Mouse (Mus musculus) mammary gland, adult 2 months (tissue): ENCODE measurements around the gene Trim14. TPM values are rescaled to one million over a fixed set of nuclear protein-coding genes. Genes with fewer than 3 reads are reported as not detected.

Source experiments
- polyA plus RNA-seq: library from polyadenylated mRNA; depleted of rRNA; stranded (reverse); fragments of >200 nt; gene quantifications from 2 replicates; pipeline ENCODE4 v1.2.3, GENCODE M21; 2012; ENCODE audit warnings: low replicate concordance; rRNA removed

Gene Trim14
- polyA plus RNA-seq, result 11.0 and 54.5 TPM in 2 replicates

GRCm38 (mm10) chr4:46535840-46536361 is at the start of gene Trim14:
Gene Trim14, minus strand, starts transcription at chr4:46536141.

GRCm38 (mm10) chr4:46489028-46489925 is 46.7 kb downstream of the Trim14 start, which contains the start of gene Nans:
Gene Nans, plus strand, starts transcription at chr4:46489248.

DNA sequence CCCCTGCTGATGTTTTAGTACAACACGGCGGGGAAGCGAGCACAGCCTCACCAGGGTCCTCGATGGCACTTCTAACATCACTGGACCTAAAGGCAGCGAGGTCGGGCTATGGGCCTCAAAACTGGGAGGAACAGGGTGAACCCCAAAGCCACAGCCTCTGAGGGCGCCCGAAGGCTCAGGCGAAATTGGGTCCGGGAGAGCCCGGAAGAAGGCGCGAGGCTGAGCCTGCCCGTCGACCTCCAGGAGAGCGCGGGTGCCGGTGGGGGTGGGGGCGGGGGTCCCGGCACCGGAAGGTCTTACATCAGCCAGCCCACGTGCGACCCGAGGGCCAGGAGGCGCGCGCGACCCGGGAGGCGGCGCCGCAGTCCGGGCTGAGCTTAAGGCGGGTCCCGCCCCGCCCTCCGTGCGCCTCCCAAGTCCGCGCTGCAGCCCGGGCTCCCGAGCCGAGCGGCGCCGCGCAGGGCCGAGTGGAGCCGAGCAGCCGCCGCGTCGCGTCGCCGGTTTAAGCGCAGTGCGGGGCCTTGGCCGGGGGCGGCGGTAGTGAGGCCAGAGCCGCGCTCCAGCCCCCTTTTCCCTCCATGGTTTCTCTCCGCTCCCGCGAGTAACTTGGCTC is 85.3 kb downstream of the Trim14 start, which contains the start of gene Anp32b:
Gene Anp32b (plus strand): TSS at position 384 of the 613 bp plus-strand sequence.

Other genes with a start within 250 kb of the Trim14 start
- gene Foxe1, start 192.5 kb downstream of the Trim14 start, polyA plus RNA-seq, result 0.04 TPM in 1 of 2 replicates, not detected in the other
- gene Trmo, start 146.7 kb downstream of the Trim14 start, polyA plus RNA-seq, result 5.5 and 6.4 TPM in 2 replicates
- gene Hemgn, start 122.6 kb downstream of the Trim14 start, polyA plus RNA-seq, result 0.09 TPM in 1 of 2 replicates, not detected in the other
- 7.1 and 35.1 TPM in 2 replicates for gene Anp32b, start 85.2 kb downstream of the Trim14 start, polyA plus RNA-seq
- 22.9 and 23.7 TPM in 2 replicates for gene Nans, start 46.9 kb downstream of the Trim14 start, polyA plus RNA-seq
- 27.9 and 67.4 TPM in 2 replicates for gene Coro2a, start 66.1 kb upstream of the Trim14 start, polyA plus RNA-seq
- 8.7 and 11.2 TPM in 2 replicates for gene Tbc1d2, start 114.1 kb upstream of the Trim14 start, polyA plus RNA-seq